In genomic region chr13:29580780-29581179, GRCm38 (mm10) we compare ENCODE assay signal across 30 mouse cellular contexts.
"Had no signal": no experiment of that assay in that cellular context is flagged by ENCODE, and none has a peak within 500 bp of the region (broad histone marks: within the 10 kb centered on the region; RNA-seq: fewer than 3 reads in every experiment).

No protein-coding gene starts in this region.

- H3K27ac ChIP-seq: limb, embryonic 12.5 days; limb, embryonic 13.5 days; limb, embryonic 15.5 days; liver, embryonic 12.5 days; liver, embryonic 13.5 days; liver, embryonic 14.5 days; liver, embryonic 15.5 days; lung, embryonic 15.5 days; macrophage; midbrain, embryonic 10.5 days; midbrain, embryonic 13.5 days; neural tube, embryonic 12.5 days; neural tube, embryonic 13.5 days had no signal

- H3K9ac ChIP-seq: limb, embryonic 12.5 days; limb, embryonic 13.5 days; limb, embryonic 15.5 days; liver, embryonic 12.5 days; liver, embryonic 13.5 days; liver, embryonic 14.5 days; liver, embryonic 15.5 days; liver, postnatal 0 days; lung, embryonic 14.5 days; lung, embryonic 15.5 days; midbrain, embryonic 13.5 days; neural tube, embryonic 12.5 days; neural tube, embryonic 13.5 days had no signal

- H3K27me3 ChIP-seq: limb, embryonic 12.5 days; limb, embryonic 13.5 days; limb, embryonic 15.5 days; liver, embryonic 12.5 days; liver, embryonic 13.5 days; liver, embryonic 15.5 days; lung, embryonic 15.5 days; megakaryocyte, embryonic 14.5 days; midbrain, embryonic 13.5 days; neural tube, embryonic 12.5 days; neural tube, embryonic 13.5 days had no signal

- ATAC-seq: liver, embryonic 12.5 days; liver, postnatal 0 days; lung, postnatal 0 days; midbrain, embryonic 13.5 days; midbrain, embryonic 16.5 days had no signal

- H3K4me1 ChIP-seq: liver, embryonic 12.5 days; liver, embryonic 13.5 days; liver, embryonic 15.5 days; lung, embryonic 15.5 days; megakaryocyte, embryonic 14.5 days had no signal

- H3K4me2 ChIP-seq: limb, embryonic 12.5 days; limb, embryonic 13.5 days; limb, embryonic 15.5 days; liver, embryonic 11.5 days; liver, embryonic 12.5 days; liver, embryonic 13.5 days; liver, embryonic 15.5 days; lung, embryonic 14.5 days; lung, embryonic 15.5 days; midbrain, embryonic 11.5 days; midbrain, embryonic 13.5 days; neural tube, embryonic 12.5 days; neural tube, embryonic 13.5 days had no signal

- H3K9me3 ChIP-seq: limb, embryonic 12.5 days; limb, embryonic 13.5 days; limb, embryonic 15.5 days; liver, embryonic 12.5 days; liver, embryonic 13.5 days; liver, embryonic 15.5 days; lung, embryonic 15.5 days; megakaryocyte, embryonic 14.5 days; neural tube, embryonic 12.5 days; neural tube, embryonic 13.5 days had no signal

- H3K4me3 ChIP-seq: limb, embryonic 12.5 days; limb, embryonic 13.5 days; limb, embryonic 15.5 days; liver, embryonic 12.5 days; liver, embryonic 13.5 days; liver, embryonic 15.5 days; lung, embryonic 15.5 days; megakaryocyte, embryonic 14.5 days; midbrain, embryonic 10.5 days; midbrain, embryonic 13.5 days; myocyte; neural tube, embryonic 12.5 days; neural tube, embryonic 13.5 days had no signal

- DNase-seq: left cerebral cortex, postnatal 4 days; liver; liver, embryonic 13.5 days; liver, postnatal 0 days; lung, adult 18-20 months; lung, adult 2 months; lung, embryonic 14.5 days; lung, postnatal 10 days; lung, postnatal 14 days; lung, postnatal 36 days; lung, postnatal 4 days; midbrain, embryonic 14.5 days had no signal

- H3K36me3 ChIP-seq: limb, embryonic 12.5 days; limb, embryonic 13.5 days; limb, embryonic 15.5 days; liver, embryonic 12.5 days; liver, embryonic 13.5 days; liver, embryonic 15.5 days; lung, embryonic 15.5 days; midbrain, embryonic 10.5 days; midbrain, embryonic 13.5 days; neural tube, embryonic 12.5 days; neural tube, embryonic 13.5 days had no signal
